Mouse (Mus musculus): ENCODE results near the gene Vps37b.
"Not testable (repeated sequence)": the region's sequence is repeated elsewhere in the genome, so short reads cannot be mapped to it uniquely, and the experiment has no call there.

The Vps37b gene

DNA sequence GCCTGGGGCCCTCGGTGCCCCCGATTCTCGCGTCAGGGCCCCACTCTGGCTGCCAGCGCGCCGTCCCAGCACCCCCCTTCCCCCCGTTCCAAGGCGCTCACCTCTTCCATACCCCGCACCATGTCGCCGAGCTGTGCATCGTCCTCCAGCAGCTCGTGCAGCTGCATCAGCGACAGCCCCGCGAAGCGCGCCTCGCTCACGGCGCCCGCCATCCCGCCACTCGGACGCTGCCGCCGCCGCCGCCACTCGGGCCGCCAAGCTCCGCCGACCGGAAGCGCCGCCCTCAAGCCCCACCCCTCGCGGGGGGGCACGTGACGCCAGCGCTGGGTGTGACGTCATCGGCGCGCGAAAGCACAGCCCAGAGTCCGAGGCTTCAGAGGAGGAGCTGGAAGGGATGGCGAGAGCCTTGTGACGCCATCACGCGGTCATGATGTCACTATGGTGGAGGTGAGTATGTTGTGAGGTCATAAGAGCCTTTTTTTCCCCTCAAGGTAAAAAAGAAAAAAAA lies at the start of gene Vps37b:
TSS of gene Vps37b (minus strand) at position 270 of the 508 bp plus-strand sequence.
- DNase-seq (ENCODE audit: low spot score), result peak; percentile 97

DNA sequence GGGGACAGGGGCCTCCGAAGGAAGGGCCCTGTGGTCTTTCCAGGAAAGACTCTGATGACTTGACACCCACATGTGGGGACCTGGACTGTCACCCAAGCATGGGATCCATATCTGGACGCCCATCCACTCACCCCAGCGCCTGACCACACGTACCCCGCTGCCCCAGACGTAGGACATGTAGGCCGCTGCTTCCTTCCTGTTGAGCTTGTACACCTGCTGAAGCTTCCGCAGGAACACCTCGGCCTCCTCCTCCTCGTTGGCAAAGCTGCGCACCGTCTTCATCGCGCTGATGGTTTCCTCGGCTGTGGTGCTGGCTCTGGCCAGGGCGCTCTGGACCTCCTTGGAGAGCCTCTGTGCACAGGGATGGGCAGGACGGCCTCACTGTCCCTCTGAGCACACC lies 47.8 kb upstream of the Vps37b start:
- DNase-seq (ENCODE audit: low spot score), result peak; percentile 55

DNA sequence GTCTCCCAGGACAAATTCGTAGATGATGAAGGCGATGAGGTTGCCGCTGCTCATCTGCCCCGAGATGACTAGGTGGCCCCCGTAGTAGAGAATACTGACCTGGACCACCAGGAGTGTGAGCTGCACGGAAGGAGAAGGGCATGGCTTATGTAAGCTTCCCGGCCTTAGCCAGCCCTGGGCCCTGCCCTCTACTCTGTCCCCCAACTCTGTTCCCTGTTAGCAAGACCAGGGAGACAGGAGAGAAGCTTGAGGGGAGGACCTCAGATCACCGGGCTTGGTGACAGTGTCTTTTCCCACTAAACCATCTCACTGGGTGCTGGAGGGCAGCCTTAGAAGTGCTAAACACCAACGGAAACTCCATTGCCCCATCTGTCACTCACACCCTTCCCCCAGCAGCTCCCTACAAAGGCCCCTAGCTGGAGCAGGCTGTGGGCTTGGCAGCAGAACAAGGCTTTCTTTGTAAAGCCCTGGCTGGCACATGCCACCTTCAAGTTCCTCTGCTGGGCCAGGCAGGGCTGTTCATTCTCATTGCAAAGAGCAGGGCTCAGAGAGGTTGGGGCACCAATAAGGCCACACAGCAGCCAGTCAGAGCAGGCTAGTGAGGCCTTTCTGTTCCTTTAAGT lies 46.8 kb upstream of the Vps37b start:
- peak; percentile 74 for DNase-seq (ENCODE audit: low spot score)

DNA sequence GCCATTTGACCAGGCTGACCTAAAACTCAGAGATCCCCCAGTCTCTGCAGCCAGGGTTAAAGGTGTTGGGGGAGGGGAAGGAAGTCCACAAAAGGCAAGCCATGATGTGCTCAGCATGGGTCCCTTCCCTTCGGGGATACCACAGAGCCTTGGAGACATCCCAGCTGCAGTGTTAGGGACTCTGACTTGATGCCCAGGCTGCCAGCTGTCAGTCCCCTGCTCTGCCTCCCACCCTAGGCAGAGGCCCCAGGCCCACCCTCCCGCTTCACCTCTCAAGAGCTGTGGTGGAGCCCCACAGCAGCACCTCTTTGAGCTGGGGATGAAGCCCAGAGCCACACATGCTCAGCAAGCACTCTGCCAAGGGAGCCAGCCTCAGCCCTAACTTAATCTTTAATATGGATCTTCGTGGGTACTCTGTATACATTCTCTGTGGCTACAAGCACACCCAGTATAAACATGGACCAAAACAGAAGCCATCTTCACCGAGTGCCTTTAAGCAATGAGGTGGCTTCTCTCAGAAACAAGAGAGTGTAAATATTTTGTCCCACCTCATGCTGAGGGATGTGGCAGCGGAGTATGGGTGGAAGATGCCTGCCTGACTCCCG lies 45.9 kb upstream of the Vps37b start:
- peak; percentile 36 for DNase-seq (ENCODE audit: low spot score)

DNA sequence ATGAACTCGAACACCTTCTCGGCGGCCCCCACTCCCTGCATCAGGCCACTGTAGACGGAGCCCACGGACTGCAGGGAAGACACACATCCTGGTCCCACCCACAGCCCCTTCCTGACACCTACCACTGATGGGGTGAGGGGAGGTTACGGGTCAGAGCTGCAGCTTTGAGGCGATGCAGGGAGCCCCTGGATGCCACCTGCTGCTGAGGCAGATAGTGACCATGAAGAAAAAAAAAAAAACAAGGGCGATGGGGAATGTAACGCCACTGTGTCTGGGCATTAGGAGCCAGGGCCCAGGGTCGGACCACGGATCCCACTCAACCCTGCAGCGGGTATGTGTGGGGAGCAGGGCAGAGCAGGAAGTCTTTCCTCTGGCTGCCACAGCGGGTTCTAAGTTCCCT lies 45.2 kb upstream of the Vps37b start:
- DNase-seq (ENCODE audit: low spot score), result peak; percentile 10

DNA sequence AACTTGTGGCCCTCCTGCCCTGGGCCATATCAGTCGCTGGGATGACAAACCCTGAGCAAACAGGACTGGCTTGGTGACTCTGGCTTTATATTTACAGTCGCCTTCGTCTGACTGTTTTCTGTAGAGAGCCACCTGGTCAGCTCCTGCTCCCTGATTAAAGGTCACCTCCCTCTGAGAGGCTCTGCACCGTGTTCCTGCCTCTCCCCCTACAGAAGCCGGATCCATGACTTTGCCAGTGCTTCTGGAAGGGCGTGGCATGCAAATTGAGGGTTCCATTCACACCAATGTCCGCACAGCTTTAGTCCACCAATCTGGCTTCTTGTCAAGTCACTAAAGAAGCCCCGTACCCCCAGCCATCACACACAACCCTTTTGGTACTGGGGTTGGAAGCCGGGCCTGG lies 44.5 kb upstream of the Vps37b start:
- DNase-seq (ENCODE audit: low spot score), result peak; percentile 8

DNA sequence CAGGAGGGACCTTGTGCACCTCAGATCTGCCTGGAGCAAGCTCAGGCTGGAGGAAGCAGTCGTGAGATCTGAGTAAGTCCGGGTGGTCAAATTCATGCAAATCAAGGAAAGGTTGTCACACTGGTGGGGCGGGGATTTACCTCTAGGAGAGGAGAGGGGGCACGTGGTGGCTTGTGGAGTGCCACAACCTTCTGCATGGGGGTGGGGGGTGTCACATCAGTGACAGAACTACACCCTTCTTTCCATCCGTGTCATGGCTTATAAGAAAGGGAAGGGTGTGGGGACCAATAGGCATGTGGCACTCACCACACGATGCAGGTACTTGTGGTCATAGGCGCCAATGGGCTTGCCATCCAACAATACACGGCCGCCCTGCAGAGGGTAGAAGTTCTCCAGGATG lies 43.6 kb upstream of the Vps37b start:
- DNase-seq (ENCODE audit: low spot score), result peak; percentile 63

DNA sequence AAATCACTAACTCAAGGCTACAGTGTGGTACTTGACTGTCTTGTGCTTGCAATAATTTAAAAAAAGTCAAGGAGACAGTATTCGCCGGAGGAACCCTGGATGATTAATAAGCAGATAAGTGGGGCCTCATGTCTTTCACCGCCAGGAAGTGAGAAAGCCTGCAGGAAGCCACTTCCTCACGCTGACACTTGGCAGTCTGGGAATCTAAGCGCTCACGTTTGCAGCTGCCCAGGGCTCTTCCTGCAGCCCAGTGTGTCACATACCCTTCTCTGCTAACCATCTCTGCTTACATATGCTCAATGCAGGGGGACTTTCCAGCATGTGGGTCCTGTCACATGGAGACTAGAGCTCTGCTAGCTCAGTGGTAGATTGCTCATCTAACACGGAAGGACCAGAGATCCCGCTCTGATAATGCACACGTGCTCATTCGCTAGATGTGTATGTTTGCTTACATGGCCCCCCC lies 42.8 kb upstream of the Vps37b start:
- DNase-seq (ENCODE audit: low spot score), result peak; percentile 82

DNA sequence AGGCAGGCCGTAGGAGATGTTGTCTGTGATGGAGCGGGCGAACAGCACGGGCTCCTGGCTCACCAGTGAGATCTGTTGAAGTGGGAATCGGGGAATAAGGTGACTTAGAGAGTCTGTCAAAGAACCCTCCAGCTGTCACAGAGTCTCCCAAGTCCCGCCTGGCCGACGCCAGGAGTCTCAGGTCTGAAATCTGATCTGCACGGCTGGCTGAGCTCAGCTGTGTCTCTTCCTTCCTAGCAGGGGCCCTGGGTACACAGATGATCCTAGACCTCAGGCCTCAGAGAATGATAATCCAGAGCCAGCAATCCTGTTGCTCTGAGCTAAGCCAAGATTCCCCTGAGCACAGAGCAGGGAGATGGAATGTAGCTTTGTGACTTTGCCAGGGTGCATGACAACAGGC lies 41.6 kb upstream of the Vps37b start:
- DNase-seq (ENCODE audit: low spot score), result no peak

DNA sequence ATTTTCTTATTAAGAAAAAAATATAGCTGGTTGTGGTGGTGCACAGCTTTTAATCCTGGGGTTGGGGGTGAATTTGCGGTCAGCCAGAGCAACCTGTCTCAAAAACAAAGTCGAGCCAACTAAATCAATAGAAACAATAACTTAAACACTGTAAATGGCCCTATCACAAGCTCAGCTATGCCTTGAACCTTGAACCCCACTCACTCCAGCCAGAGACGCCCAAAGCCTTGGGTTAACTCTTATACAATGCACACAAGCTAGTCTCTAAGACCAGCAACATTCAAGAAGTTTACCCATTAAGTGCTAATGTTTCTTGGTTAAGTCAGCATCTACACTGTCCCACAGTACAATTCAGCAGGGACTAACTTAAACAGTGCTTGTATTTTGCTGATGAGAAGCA lies 37.6 kb upstream of the Vps37b start:
- no peak for DNase-seq (ENCODE audit: low spot score)

DNA sequence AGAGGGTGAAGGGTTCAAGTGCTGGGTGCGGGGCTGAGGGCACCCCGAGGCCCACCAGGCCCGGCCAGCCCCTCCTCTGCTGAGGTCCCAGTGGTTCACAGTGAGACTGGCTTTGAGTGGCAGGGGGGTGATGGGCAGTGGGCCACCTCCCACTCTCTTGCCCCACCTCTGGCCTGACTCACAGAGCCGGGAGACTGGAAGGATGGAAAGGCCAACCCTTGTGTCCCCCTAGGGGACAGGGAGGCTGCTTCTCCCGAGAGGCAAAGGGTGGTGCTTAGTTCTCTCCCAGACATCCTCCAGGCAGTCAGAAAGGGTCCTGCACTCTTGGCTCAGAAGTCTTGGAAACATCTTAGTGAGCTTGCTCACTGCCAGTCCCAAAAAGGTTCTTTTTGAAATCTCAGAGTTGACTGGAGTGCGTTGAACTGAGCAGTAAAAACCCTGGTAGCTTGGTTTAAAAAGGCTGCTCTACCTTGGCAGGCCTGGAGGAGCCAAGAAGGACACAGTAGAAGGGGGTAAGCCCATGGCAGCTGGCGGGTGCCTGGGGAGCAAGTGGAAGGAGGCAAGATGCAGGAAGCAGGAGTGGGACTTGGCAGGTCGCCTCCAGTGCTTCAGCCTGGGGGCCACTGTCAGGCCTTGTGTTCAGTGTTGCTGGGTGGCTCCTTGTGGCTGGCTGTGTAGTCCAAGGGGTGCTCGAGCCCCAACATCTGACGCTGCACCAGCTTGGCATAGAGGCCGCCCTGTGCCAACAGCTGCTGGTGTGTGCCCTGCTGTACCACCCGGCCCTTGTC lies 30.2 kb upstream of the Vps37b start:
- no peak for DNase-seq (ENCODE audit: low spot score)

DNA sequence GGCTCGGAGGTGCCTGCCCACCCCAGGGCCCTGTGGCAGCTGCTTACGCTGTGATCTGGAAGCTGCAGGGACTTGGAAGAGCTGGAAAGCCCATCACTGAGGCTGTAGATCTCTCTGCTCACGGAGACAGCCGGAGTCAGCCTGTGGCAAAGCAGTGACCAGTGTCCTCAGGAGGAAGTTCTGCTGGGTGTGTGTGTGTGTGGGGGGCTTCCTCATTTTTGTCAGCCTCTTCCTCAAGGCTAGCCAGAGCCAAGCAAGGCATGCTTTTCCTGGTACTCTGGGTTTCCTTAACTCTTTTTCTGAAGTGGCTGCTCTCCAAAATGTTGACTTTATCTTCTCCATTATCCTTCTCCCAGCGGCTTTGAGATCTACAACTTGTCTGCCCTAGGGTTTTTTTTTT lies 27.6 kb upstream of the Vps37b start:
- DNase-seq (ENCODE audit: low spot score), result no peak

DNA sequence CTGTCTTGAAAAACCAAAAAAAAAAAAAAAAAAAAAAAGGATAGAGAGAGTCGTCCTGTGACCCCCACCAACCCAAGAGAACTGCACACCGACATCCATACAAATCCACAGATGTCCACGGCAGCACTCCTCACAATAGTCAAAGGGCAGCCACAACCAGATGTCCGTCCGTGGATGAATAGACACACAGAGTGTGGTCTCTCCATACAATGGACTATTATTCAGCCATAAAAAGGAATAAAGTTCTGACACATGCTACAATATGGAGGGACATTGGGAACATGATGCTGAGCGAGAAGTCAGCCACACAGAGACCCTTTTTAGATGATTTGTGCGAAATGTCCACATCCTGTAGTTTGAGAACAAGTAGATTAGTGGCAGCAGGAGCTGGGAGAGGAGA lies 26.7 kb upstream of the Vps37b start:
- no peak for DNase-seq (ENCODE audit: low spot score)

DNA sequence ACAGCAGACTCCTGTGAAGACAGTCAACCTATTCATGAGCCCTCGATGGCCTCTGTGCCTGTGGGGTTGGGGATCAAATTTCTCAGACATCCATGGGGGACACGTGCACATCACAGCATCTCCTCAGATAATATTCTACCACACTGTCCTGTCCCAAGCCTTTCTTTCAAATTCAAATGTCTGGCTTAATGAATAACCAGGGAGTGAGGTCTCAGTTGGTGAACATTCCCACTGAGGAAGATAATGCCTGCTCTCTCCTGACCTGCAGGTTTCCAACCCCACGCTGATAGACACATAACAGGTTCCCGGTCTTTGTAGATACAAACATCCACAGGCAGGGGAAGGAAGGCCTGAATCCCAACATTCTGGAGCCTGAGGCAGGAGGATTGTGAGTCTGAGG lies 24.9 kb upstream of the Vps37b start:
- DNase-seq (ENCODE audit: low spot score), result no peak

DNA sequence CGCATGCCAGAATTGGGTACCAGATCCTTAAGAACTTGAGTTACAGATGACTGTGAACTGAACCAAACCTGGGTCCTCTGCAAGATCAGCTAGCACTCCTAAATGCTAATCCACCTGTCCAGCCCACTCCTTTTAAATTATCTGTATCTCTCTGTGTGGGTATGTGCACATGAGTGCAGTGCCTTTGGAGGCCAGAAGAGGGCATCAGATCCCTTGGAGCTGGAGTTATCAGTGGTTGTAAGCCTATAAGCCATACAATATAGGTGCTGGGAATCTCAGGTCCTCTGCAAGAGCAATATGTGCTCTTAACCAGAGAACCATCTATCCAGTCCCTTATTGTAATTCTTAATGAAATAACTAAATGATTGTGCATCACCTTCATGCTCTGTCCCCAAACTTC lies 24.1 kb upstream of the Vps37b start:
- peak; percentile 31 for DNase-seq (ENCODE audit: low spot score)

DNA sequence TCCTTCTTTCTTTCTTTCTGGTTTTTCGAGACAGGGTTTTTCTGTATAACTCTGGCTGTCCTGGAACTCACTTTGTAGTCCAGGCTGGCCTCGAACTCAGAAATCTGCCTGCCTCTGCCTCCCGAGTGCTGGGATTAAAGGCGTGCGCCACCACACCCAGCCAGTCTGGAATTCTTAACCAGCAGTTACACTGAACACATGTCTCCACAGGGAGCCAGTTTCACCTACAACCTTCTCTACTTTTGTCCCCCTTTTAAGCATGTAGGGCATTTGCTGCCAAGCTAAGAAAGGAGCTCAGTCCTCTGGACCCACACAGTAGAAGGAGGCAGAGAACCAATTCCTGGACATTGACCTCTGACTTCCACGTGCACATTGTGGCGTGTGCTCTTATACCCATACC lies 20.6 kb upstream of the Vps37b start:
- DNase-seq (ENCODE audit: low spot score), result not testable (repeated sequence)

DNA sequence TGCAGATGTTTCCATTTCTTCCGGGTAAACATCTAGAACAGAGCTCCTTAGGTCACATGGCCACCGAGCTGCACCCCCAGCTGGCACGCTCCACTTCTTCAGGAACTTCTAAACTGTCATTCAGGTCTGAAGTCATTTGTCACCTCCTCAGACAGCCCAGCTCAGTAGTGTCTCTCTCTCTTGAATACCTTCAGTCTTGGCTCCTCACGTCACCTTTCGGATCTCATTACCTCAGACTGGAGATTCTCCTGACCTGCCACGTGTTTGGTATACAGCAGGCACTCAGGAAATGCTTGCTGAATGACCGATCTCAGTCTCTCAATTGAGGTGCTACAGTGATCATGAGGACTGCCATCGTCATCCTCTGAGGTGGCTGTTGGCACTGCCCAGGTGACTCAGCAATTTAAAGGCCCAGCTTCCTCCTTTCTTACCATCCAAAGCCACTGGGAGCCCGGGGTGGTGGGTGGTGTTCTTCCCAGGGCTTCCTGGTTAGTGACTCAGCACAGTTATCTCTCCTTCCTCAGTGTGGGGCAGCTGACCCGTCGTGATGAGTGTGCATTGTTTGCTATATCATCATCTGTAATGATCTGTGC lies 19.9 kb upstream of the Vps37b start:
- DNase-seq (ENCODE audit: low spot score), result peak; percentile 54

DNA sequence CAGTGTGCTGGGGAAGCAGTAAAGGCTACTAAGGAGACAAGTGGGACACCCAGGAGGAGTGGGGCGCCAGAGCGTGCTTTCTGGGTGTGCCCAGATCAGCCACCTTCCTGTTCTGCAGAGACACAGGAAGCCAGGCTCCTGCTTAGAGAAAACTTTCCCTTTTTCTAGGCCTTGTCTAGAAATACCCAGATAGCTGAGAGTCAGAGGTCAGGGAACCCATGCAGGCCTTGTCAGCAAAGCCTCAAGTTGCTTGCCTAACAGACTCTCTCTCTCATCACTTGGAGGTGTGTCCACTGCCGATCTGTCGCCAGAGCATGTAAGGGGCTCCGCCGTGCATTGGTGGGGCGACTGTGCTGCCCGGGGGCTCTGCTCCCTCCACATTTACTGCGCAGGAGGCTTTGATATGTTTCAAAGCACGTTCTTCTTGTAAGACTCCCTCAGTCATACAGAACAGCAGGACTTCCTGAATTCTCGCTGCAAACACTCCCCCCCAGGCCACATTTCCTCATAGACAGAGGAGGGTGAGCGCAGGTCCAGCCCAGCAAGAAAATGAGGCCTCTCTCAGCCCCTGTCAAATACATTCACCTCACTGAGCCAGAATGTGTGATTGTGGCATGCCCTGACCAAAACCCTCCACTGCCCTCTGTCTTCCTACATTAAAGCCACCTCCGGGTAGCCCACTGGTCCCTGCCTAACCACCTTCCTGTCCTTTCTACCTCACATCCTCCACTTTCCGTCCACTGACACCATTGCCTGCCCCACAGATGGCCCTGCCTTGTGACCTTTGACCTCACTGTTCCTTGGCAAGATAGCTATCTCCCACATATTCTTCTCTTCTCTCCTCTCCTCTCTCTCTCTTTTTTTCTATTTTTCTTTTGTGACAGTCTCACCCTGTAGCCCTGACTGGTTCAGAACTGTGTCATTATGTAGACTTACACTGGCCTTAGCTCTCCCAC lies 18.3 kb upstream of the Vps37b start:
- DNase-seq (ENCODE audit: low spot score), result peak; percentile 62

DNA sequence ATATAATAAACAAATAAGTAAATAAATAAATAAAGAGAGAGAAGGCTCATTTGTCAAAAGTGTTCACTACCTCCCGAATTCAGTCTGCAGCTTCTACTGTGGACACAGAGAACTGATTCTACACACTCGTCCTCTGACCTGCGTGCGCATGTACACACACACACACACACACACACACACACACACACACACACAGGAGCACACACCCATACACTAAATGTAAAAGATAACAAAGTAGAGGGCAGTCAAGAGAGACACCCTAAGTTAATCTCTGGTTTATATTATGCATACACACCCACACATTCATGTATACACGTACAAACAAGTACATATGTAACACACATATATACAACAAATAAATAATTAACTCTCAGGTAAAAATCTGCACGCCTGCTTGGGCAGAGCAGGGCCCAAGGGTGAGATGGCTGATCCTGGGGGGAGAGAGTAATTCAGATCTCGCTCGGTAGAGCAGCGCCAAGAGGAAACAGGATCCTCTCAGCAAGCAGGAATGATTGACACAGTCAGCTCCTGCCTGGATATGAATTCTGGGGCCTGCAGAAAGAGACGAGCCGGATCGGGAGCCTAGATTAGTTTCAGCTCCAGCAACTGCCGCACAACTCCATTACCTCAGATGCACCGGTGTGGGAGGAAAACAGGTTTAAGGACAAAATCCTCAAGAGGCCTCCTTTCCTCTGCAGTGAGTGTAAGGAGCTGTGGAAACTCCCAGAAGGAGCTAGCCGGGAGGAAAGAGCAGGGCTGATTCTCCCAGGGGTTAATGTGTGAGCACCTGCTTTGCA lies 17.4 kb upstream of the Vps37b start:
- DNase-seq (ENCODE audit: low spot score), result no peak

DNA sequence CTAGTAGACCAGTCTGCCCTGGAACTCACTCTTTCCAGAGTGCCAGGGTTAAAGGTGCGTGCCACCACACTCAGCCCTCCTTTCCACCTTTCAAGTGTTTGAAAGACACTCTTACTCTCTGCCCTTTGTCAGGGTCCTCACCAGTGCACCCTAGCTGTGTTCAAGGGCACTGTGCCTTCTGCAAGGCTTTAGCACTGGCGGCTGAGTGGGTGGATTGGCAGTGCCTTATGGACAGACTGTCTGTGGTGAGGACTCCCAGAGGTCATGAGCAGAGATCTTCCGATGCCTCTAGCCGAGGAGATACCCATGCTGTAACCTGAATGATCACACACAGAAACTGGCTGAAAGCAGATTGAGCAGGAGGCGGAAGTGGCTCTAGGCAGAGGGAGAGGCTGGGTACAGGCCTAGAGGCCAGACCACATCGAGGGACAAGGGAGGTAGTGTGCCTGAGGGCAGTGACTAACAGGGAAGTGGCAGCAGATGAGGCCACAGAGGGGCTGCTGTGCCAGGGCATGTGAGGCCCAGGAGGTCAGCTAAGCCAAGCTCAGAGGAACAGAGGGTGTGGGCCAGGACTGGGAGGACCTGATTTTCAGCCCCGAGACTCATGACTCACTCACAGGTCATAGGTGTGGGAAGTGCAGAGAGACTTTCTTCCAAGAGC lies 14.8 kb upstream of the Vps37b start:
- DNase-seq (ENCODE audit: low spot score), result no peak

Measured in T-cell, adult 2 months (primary cell).